Mouse (Mus musculus) ES-E14 (cell line): ENCODE data around the gene Nat10. TPM values are rescaled to one million over a fixed set of nuclear protein-coding genes. Genes with fewer than 3 reads are reported as not detected.

Experiments used
- DNase-seq: peaks from one replicate; pipeline ENCODE4 v3.0.0-alpha.2; 2013; ENCODE audit warnings: low read depth, low spot score
- H3K27ac ChIP-seq: 2 replicates; pipeline ENCODE4 v1.5.1; 2012; ENCODE audit warnings: low read depth, mild to moderate bottlenecking, low read length, moderate library complexity, mixed read lengths; ENCODE audit not compliant: poor library complexity, insufficient read depth, severe bottlenecking
- H3K36me3 ChIP-seq: 2 replicates; pipeline ENCODE4 v1.6.1; 2012; ENCODE audit warnings: mild to moderate bottlenecking, low read length, moderate library complexity, mixed read lengths; ENCODE audit not compliant: control insufficient read depth, poor library complexity, insufficient read depth, severe bottlenecking
- H3K4me1 ChIP-seq, 2 experiments: fragments of 150-350 bp in 1 of 2; sonication (generic) in 1 of 2; 2 replicates each; pipeline ENCODE4 v1.6.1; 2012; ENCODE audit warnings: low read length in 2 of 2, mild to moderate bottlenecking in 1 of 2, mixed read lengths in 1 of 2; ENCODE audit not compliant: control insufficient read depth in 2 of 2, insufficient read depth in 2 of 2, poor library complexity in 1 of 2
- H3K4me3 ChIP-seq, 2 experiments: fragments of 150-350 bp in 1 of 2; sonication (generic) in 1 of 2; 2 replicates each; pipeline ENCODE4 v1.5.1; 2012; ENCODE audit warnings: low read length in 2 of 2, low read depth in 1 of 2, mild to moderate bottlenecking in 1 of 2, mixed read lengths in 1 of 2; ENCODE audit not compliant: insufficient read depth in 1 of 2, poor library complexity in 1 of 2, severe bottlenecking in 1 of 2
- H3K9ac ChIP-seq: 2 replicates; pipeline ENCODE4 v1.6.1; 2012; ENCODE audit warnings: low read depth, mild to moderate bottlenecking, low read length, mixed read lengths; ENCODE audit not compliant: poor library complexity, insufficient read depth, severe bottlenecking
- H3K9me3 ChIP-seq: fragments of 150-350 bp; sonication (generic); 2 replicates; pipeline ENCODE4 v1.6.1; 2012; ENCODE audit warnings: low read depth, mild to moderate bottlenecking, low read length; ENCODE audit not compliant: control insufficient read depth, insufficient read depth
- CHD2 ChIP-seq: IDR thresholded peaks from 2 replicates; pipeline ENCODE4 v1.6.1; 2014; ENCODE audit warnings: mild to moderate bottlenecking, low read depth, low read length, inconsistent platforms
- HCFC1 ChIP-seq: IDR thresholded peaks from 2 replicates; pipeline ENCODE4 v1.6.1; 2012; ENCODE audit warnings: low read length, inconsistent platforms, borderline replicate concordance; ENCODE audit not compliant: insufficient read depth
- MAFK ChIP-seq: IDR thresholded peaks from 2 replicates; pipeline ENCODE4 v1.6.1; 2014; ENCODE audit warnings: mild to moderate bottlenecking, low read depth, low read length, inconsistent platforms; ENCODE audit not compliant: insufficient read depth
- ZC3H11A ChIP-seq: IDR thresholded peaks from 2 replicates; pipeline ENCODE4 v1.6.1; 2012; ENCODE audit warnings: low read depth, mild to moderate bottlenecking, inconsistent platforms, low read length, borderline replicate concordance
- ZNF384 ChIP-seq: IDR thresholded peaks from 2 replicates; pipeline ENCODE4 v1.6.1; 2012; ENCODE audit warnings: low read depth, low read length, inconsistent platforms
- in situ Hi-C, 2 experiments: fragments of 600-800 bp; cut with MboI; formaldehyde crosslinking; loops; one replicate each; pipeline ENCODE4 v1.15.1; 2025; ENCODE audit warnings: low sequenced_read_pairs in 2 of 2, inconsistent platforms in 1 of 2; ENCODE audit not compliant: unreplicated experiment in 2 of 2
- total RNA-seq: library from RNA; depleted of rRNA; stranded (reverse); fragments of 300-350 nt; gene quantifications from 2 replicates; pipeline ENCODE4 v1.2.3, GENCODE M21; 2012

The Nat10 gene
- total RNA-seq, 1 experiment = 77.0 TPM

GRCm38 (mm10) chr2:103694777-103695563 is 66.1 kb downstream of the Nat10 start:
- no peak for DNase-seq

GRCm38 (mm10) chr2:103692810-103693209 is 68.3 kb downstream of the Nat10 start:
- no peaks in the 10 kb centered on the region for H3K36me3 ChIP-seq
- TF ChIP-seq CHD2 (no peak), ZC3H11A (no peak), ZNF384 (no peak), MAFK (no peak), HCFC1 (no peak)
- no peaks in the 10 kb centered on the region for H3K9me3 ChIP-seq
- H3K27ac ChIP-seq = no peak overlapping the region
- no peaks in the 10 kb centered on the region for H3K4me1 ChIP-seq
- in situ Hi-C loops = no loop called here
- no peak overlapping the region for H3K4me3 ChIP-seq
- DNase-seq = no peak
- no peak overlapping the region for H3K9ac ChIP-seq

More at GRCm38 (mm10) chr2:103694777-103695563, 66.1 kb downstream of the Nat10 start:
- no peaks in the 10 kb centered on the region for H3K4me1 ChIP-seq
- no peak for TF ChIP-seq MAFK
- no peak for TF ChIP-seq ZNF384
- no peak for TF ChIP-seq CHD2
- TF ChIP-seq HCFC1 = no peak
- no peak for TF ChIP-seq ZC3H11A
- H3K9ac ChIP-seq = no peak overlapping the region
- in situ Hi-C loops = no loop called here
- no peaks in the 10 kb centered on the region for H3K9me3 ChIP-seq
- no peaks in the 10 kb centered on the region for H3K36me3 ChIP-seq
- H3K27ac ChIP-seq = no peak overlapping the region
- H3K4me3 ChIP-seq = no peak overlapping the region

GRCm38 (mm10) chr2:103691278-103691677 is 69.8 kb downstream of the Nat10 start:
- no peak overlapping the region for H3K9ac ChIP-seq
- DNase-seq = no peak
- no peaks in the 10 kb centered on the region for H3K36me3 ChIP-seq
- no peaks in the 10 kb centered on the region for H3K4me1 ChIP-seq
- TF ChIP-seq HCFC1 (no peak), CHD2 (no peak), ZC3H11A (no peak), ZNF384 (no peak), MAFK (no peak)
- no peak overlapping the region for H3K27ac ChIP-seq
- no peak overlapping the region for H3K4me3 ChIP-seq
- in situ Hi-C loops = no loop called here
- H3K9me3 ChIP-seq = no peaks in the 10 kb centered on the region

- H3K4me3 ChIP-seq = no peak overlapping the region
- in situ Hi-C loops = no loop called here
- no peaks in the 10 kb centered on the region for H3K4me1 ChIP-seq
- H3K9me3 ChIP-seq = no peaks in the 10 kb centered on the region
- H3K36me3 ChIP-seq = no peaks in the 10 kb centered on the region
- no peak overlapping the region for H3K27ac ChIP-seq
- no peak for DNase-seq
- no peak overlapping the region for H3K9ac ChIP-seq
- TF ChIP-seq CHD2 (no peak), ZNF384 (no peak), ZC3H11A (no peak)
These were observed 70.2 kb downstream of the Nat10 start for GRCm38 (mm10) chr2:103690828-103691227.

GRCm38 (mm10) chr2:103690425-103690824 is 70.6 kb downstream of the Nat10 start:
- in situ Hi-C loops = no loop called here
- Histone ChIP-seq H3K27ac (no peak overlapping the region), H3K9ac (no peak overlapping the region), H3K4me1 (no peaks in the 10 kb centered on the region), H3K4me3 (no peak overlapping the region), H3K36me3 (no peaks in the 10 kb centered on the region), H3K9me3 (no peaks in the 10 kb centered on the region)
- no peak for DNase-seq
- TF ChIP-seq HCFC1 = no peak
- TF ChIP-seq ZNF384 = no peak
- no peak for TF ChIP-seq MAFK
- no peak for TF ChIP-seq CHD2
- TF ChIP-seq ZC3H11A = no peak
